Mouse (Mus musculus) heart, postnatal 0 days (tissue): ENCODE measurements at regions not wholly inside any gene's neighbourhood (a gene's known extent, or its start where the extent isn't known, plus 50 kb on each side); places are given as distances from the start of the nearest gene placed in this dataset.

Experiments
- CTCF ChIP-seq: IDR thresholded peaks from 2 replicates; pipeline ENCODE4 v1.5.1; 2016; ENCODE audit warnings: antibody characterized with exemption, control low read depth, low read depth
- EP300 ChIP-seq: IDR thresholded peaks from 2 replicates; pipeline ENCODE4 v1.6.1; 2016; ENCODE audit warnings: antibody characterized with exemption, low read depth

GRCm38 (mm10) chr1:34701436-34701835 lies 122.0 kb downstream of the Amer3 start:
- TF ChIP-seq CTCF = no peak
- no peak for TF ChIP-seq EP300
